Mouse (Mus musculus) midbrain, embryonic 12.5 days (tissue): ENCODE results near the gene Sipa1l3. TPM values are rescaled to one million over a fixed set of nuclear protein-coding genes. Genes with fewer than 3 reads are reported as not detected.

Experiments used
- ATAC-seq: fragments of 200-750 bp; cut with Nextera tagmentation; 2 replicates; pipeline ENCODE4 v1.8.0; 2017; ENCODE audit warnings: low read depth, moderate TSS enrichment, moderate library complexity; ENCODE audit not compliant: low FRiP score
- H3K27ac ChIP-seq: fragments of 300-500 bp; sonication (generic); replicated peaks from 2 replicates; pipeline ENCODE4 v1.5.1; 2016; ENCODE audit warnings: mild to moderate bottlenecking
- H3K27me3 ChIP-seq: fragments of 300-500 bp; sonication (generic); 2 replicates; pipeline ENCODE4 v1.6.1; 2016; ENCODE audit warnings: mild to moderate bottlenecking
- H3K36me3 ChIP-seq: fragments of 300-500 bp; sonication (generic); 2 replicates; pipeline ENCODE4 v1.6.1; 2016
- H3K4me1 ChIP-seq: fragments of 300-500 bp; sonication (generic); 2 replicates; pipeline ENCODE4 v1.6.1; 2016
- H3K4me2 ChIP-seq: fragments of 300-500 bp; sonication (generic); replicated peaks from 2 replicates; pipeline ENCODE4 v1.6.1; 2016; ENCODE audit warnings: mild to moderate bottlenecking, moderate library complexity
- H3K4me3 ChIP-seq: fragments of 300-500 bp; sonication (generic); 2 replicates; pipeline ENCODE4 v1.5.1; 2016; ENCODE audit warnings: mild to moderate bottlenecking
- H3K9ac ChIP-seq: fragments of 300-500 bp; sonication (generic); replicated peaks from 2 replicates; pipeline ENCODE4 v1.6.1; 2016; ENCODE audit warnings: mild to moderate bottlenecking, moderate library complexity
- H3K9me3 ChIP-seq: fragments of 300-500 bp; sonication (generic); 2 replicates; pipeline ENCODE4 v1.6.1; 2016; ENCODE audit warnings: mild to moderate bottlenecking
- WGBS: fragments of 180-500 bp; shearing (Covaris S2); methylation state at CpG from one replicate; pipeline ENCODE4 v1.1.7; 2016; 5-methylcytosine and 5-hydroxymethylcytosine counted together
- polyA plus RNA-seq: library from polyadenylated mRNA; unstranded; fragments of >200 nt; fragmentation: Nextera tagmentation; extraction: Ambion mirVana; gene quantifications from 2 replicates; pipeline ENCODE4 v1.2.1, GENCODE M21; 2016

Gene Sipa1l3
- polyA plus RNA-seq, 1 experiment from 2014 or later = 14.6 TPM

GRCm38 (mm10) chr7:29280801-29281200, 237.6 kb downstream of the Sipa1l3 start:
- 16% methylated on average over 13 of the region's 13 CpGs for WGBS
- H3K9ac ChIP-seq = no peak overlapping the region; the same call in 1 of the 2 replicates
- peaks cover 52% of the 10 kb centered on the region for H3K27me3 ChIP-seq
- H3K9me3 ChIP-seq = no peaks in the 10 kb centered on the region
- H3K36me3 ChIP-seq = no peaks in the 10 kb centered on the region
- H3K4me1 ChIP-seq = peaks cover 18% of the 10 kb centered on the region
- H3K4me3 ChIP-seq = peak overlapping the region; percentile 55
- H3K27ac ChIP-seq = no peak overlapping the region
- ATAC-seq = no peak
- peak overlapping the region; percentile 89 for H3K4me2 ChIP-seq

GRCm38 (mm10) chr7:29279924-29280323, 238.5 kb downstream of the Sipa1l3 start:
- no peak overlapping the region for H3K27ac ChIP-seq
- no peaks in the 10 kb centered on the region for H3K9me3 ChIP-seq
- H3K4me2 ChIP-seq = no peak overlapping the region
- peaks cover 18% of the 10 kb centered on the region for H3K4me1 ChIP-seq
- no peak for ATAC-seq
- peaks cover 52% of the 10 kb centered on the region for H3K27me3 ChIP-seq
- H3K4me3 ChIP-seq = no peak overlapping the region
- WGBS = 90% methylated on average over 8 of the region's 8 CpGs
- no peaks in the 10 kb centered on the region for H3K36me3 ChIP-seq
- H3K9ac ChIP-seq = no peak overlapping the region

- Histone ChIP-seq H3K36me3 (no peaks in the 10 kb centered on the region), H3K9ac (no peak overlapping the region), H3K4me2 (no peak overlapping the region), H3K4me1 (peaks cover 18% of the 10 kb centered on the region), H3K27me3 (peaks cover 45% of the 10 kb centered on the region), H3K27ac (no peak overlapping the region), H3K9me3 (no peaks in the 10 kb centered on the region), H3K4me3 (no peak overlapping the region)
- ATAC-seq = no peak
These were observed 239.2 kb downstream of the Sipa1l3 start for GRCm38 (mm10) chr7:29279261-29279660.

DNA sequence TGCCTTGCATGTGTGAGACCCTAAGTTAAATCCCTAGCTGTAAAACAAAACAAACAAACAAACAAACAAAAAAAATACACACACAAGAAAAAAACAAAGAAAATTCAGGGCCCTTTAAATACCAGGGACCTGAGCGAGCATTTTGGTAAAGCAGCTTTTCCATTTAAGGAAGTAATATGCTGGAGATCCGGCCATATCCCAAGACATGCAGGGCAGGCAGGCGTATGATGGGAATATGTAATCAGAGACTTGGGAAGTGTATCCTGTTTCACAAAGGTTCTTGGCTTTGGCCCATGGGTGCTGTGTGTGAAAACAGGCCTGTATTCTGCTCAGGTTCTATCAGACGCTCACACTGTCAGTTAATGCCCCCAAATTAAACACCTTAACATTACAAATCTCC, 240.9 kb downstream of the Sipa1l3 start:
- peaks cover 18% of the 10 kb centered on the region for H3K4me1 ChIP-seq
- no peaks in the 10 kb centered on the region for H3K9me3 ChIP-seq
- no peak overlapping the region for H3K27ac ChIP-seq
- no peaks in the 10 kb centered on the region for H3K36me3 ChIP-seq
- no peak overlapping the region for H3K9ac ChIP-seq
- ATAC-seq = no peak
- H3K27me3 ChIP-seq = peaks cover 30% of the 10 kb centered on the region
- no peak overlapping the region for H3K4me3 ChIP-seq
- 91% methylated on average over 4 of the region's 4 CpGs for WGBS
- H3K4me2 ChIP-seq = no peak overlapping the region

DNA sequence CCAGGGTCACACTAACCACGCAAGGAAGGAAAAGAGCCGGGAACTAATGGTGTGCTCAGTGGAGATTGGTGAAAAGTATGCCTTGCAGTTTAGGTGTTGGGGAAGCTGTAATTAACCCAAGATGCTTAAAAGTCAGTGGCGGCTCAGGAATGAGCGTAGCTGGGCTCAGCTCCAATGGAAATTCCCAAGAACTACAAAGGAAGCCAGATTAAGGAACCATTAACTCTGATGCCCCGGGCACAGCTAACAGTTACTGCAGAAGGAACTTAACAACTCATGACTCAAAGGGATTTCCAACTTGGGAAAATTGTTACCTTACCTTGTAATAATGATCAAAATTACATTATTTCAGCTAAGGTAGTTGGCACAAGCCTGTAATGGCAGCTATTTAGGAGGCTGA, 241.7 kb downstream of the Sipa1l3 start:
- H3K4me3 ChIP-seq = no peak overlapping the region
- no peaks in the 10 kb centered on the region for H3K9me3 ChIP-seq
- H3K4me2 ChIP-seq = no peak overlapping the region
- H3K27me3 ChIP-seq = peaks cover 22% of the 10 kb centered on the region
- peaks cover 11% of the 10 kb centered on the region for H3K4me1 ChIP-seq
- H3K36me3 ChIP-seq = no peaks in the 10 kb centered on the region
- H3K27ac ChIP-seq = no peak overlapping the region
- no peak for ATAC-seq
- 86% methylated on average over 5 of the region's 5 CpGs for WGBS
- no peak overlapping the region for H3K9ac ChIP-seq

- no peak overlapping the region for H3K9ac ChIP-seq
- H3K4me2 ChIP-seq = no peak overlapping the region
- no peak overlapping the region for H3K4me3 ChIP-seq
- ATAC-seq = no peak
- 89% methylated on average over 8 of the region's 8 CpGs for WGBS
- H3K9me3 ChIP-seq = no peaks in the 10 kb centered on the region
- H3K36me3 ChIP-seq = no peaks in the 10 kb centered on the region
- H3K4me1 ChIP-seq = no peaks in the 10 kb centered on the region
- no peak overlapping the region for H3K27ac ChIP-seq
- no peaks in the 10 kb centered on the region for H3K27me3 ChIP-seq
These were observed 246.6 kb downstream of the Sipa1l3 start for GRCm38 (mm10) chr7:29271687-29272465.

DNA sequence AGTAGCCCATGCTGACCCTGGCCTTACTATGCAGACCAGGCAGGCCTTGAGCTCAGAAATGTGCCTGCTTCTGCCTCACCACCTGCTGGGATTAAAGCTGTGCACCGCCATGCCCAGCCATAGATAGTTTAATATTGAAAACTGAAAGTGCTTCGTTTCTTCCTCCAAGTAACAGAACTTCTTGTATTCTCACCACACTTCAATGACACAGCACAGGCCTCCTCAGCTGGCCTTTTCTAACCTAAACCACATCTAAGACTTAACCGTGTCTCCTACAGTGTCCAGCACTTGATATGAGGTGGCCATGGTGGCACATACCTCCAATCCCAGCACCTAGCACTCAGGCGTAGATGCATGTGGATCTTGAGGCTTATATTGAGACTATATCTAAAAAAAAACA, 248.0 kb downstream of the Sipa1l3 start:
- 91% methylated on average over 4 of the region's 4 CpGs for WGBS
- no peaks in the 10 kb centered on the region for H3K9me3 ChIP-seq
- H3K27me3 ChIP-seq = no peaks in the 10 kb centered on the region
- H3K4me3 ChIP-seq = no peak overlapping the region
- H3K27ac ChIP-seq = no peak overlapping the region
- no peaks in the 10 kb centered on the region for H3K4me1 ChIP-seq
- H3K36me3 ChIP-seq = no peaks in the 10 kb centered on the region
- H3K9ac ChIP-seq = no peak overlapping the region
- H3K4me2 ChIP-seq = no peak overlapping the region
- no peak for ATAC-seq

Other genes with a start within 250 kb of the Sipa1l3 start
- gene Spint2, start 236.7 kb downstream of the Sipa1l3 start, polyA plus RNA-seq = 23.8 and 25.7 TPM in 2 replicates
- gene Ppp1r14a, start 229.3 kb downstream of the Sipa1l3 start, polyA plus RNA-seq = 19.2 and 20.0 TPM in 2 replicates
- gene Dpf1, start 214.7 kb downstream of the Sipa1l3 start, polyA plus RNA-seq = 115 and 119 TPM in 2 replicates
- 0.13 and 0.41 TPM in 2 replicates for gene Catsperg2, start 208.4 kb upstream of the Sipa1l3 start, polyA plus RNA-seq
- 18.1 and 18.4 TPM in 2 replicates for gene Zfp84, start 249.9 kb upstream of the Sipa1l3 start, polyA plus RNA-seq